Mouse (Mus musculus) right cerebral cortex, postnatal 10 days (tissue): ENCODE results near the gene Prrt1.

Experiments used
- DNase-seq, 2 experiments: peaks; one replicate each; pipeline ENCODE4 v3.0.0; 2021; ENCODE audit warnings: low spot score in 2 of 2

Gene Prrt1

DNA sequence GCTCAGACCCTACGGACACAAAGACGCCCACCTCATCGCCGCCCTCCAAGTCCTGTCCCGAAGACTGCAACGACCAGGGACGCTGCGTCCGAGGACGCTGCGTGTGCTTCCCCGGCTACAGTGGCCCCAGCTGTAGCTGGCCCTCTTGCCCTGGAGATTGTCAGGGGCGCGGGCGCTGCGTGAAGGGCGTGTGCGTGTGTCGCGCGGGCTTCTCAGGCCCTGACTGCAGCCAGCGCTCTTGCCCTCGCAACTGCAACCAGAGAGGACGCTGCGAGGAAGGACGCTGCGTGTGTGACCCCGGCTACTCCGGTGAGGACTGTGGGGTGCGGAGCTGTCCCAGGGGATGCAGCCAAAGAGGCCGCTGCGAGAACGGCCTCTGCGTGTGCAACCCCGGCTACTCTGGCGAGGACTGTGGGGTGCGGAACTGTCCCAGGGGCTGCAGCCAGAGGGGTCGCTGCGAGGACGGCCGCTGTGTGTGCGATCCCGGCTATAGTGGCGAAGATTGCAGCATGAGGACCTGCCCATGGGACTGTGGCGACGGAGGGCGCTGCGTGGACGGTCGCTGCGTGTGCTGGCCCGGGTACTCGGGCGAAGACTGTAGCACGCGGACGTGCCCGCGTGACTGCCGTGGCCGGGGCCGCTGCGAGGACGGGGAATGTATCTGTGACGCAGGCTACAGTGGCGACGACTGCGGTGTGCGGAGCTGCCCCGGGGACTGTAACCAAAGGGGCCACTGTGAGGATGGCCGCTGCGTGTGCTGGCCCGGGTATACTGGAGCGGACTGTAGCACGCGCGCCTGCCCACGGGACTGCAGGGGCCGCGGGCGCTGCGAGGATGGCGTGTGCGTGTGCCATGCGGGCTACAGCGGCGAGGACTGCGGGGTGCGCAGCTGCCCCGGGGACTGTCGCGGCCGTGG, 42.1 kb downstream of the Prrt1 start:
- DNase-seq, result no peak

DNA sequence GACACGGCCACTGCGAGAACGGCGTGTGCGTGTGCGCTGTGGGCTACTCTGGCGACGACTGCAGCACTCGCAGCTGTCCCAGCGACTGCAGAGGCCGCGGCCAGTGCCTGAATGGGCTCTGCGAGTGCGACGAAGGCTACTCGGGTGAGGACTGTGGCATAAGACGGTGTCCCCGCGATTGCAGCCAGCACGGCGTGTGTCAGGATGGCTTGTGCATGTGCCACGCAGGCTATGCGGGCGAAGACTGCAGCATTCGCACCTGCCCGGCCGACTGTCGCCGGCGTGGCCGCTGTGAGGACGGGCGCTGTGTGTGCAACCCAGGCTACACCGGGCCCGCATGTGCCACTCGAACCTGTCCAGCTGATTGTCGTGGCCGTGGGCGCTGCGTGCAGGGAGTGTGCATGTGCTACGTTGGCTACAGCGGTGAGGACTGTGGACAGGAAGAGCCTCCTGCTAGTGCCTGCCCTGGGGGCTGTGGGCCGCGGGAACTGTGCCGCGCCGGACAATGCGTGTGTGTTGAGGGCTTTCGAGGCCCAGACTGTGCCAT, 43.0 kb downstream of the Prrt1 start:
- no peak for DNase-seq

DNA sequence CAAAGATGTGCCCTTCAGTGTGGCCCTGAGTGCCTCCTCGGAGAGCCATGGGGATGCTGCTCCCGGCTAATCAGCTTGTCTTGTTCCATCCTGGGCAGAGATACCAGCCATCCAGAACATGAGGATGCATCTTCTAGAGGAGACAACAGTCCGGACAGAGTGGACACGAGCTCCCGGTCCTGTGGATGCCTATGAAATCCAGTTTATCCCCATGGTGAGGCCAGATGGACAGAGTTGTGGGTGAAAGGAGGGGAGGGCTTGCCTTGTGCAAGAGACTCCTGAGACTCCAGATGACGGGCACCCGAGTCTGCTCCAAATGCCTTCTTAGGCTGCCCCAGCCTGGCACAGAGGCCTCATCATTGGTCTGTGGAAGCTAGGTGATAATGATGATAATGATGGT, 43.8 kb downstream of the Prrt1 start:
- no peak for DNase-seq

DNA sequence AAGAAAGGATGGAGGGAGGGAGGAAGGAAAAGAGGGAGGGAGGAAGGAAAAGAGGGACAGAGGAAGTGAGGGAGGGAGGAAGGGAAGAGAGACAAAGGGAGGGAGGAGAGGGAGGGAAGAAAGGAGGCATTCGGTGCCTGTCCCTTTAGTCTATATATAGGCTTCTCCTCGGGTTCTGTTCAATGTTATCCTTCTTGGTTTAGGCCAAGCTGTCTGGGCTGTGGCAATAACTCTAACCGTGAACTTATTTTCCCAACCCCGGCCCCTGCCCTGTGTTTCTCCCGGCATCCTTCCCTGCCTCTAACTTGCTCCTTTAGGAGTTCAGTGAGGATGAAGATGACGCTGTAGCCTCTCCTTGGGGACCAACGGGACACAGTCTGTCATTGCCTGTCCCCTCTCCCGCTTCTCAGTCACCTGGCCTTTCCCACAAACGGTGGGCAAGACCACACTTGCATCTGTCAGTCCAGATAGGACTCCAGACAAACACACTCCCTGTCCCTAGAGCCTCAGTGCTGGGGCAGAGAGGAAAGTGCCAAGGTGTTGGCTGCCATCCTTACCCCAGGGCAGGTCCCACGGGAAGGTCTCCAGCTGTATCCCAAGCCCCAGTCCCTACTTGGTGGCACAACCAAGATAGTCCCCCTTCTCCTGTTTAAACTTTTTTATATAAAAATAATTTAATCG, 45.3 kb downstream of the Prrt1 start:
- DNase-seq, result no peak

DNA sequence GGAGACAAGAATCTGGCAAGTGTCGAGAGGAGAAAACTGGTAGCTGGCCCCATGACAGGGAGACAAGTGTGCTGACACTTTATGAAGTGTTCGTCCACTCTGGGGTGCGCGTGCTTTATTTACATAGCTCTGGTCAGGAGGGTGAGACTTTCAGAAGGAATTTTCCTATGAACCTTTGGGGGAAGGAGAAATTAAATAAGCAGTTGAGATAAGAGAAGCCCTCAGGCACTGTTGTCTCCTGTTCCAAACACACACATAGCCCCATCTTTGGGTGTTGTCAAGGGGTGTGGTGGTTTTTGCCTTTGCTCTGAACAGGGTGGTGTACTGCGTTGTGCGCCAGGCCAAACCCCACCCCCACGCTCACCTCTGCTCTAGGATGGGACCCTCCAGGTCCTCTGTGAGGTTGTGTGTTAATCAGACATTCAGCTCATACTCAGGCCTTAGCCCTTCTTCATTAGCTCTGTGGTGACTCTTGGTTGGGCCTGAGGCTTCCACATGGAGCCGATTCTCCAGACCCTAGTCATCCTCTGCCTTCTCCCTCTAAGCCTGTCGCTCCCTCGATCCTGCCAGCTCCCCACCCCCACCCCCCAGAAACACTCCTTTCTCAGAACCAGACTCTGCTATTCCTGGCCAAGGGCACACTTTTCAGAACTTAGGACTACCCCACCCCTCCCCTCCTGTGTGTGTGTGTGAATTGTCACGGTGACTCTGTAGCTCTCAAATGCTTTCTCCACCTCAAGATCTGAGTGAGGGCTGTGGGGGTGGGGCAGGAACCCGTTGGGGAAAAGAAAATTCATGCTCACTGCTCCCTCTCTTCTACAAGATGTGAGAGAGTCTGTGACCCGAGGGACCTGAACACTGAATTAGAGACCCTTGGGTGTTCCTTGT, 46.1 kb downstream of the Prrt1 start:
- no peak for DNase-seq

DNA sequence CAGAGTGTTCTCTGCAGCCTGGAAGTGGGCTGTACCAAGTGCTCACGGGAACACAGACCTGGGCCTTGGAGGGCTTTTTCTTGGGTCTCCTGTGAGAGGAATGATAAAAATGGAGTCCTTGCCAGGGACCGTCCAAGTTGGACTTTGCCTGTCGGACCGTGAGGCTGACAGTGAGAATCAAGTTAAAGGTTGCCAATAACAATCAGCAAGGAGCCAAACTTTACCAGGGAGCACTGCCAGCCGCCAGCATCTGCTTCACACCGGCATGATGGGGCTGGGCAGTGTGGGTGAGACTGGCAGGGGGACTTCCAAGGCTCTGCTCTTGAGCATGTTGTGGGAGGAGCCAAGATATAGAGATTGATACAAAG, 46.7 kb downstream of the Prrt1 start:
- no peak for DNase-seq

DNA sequence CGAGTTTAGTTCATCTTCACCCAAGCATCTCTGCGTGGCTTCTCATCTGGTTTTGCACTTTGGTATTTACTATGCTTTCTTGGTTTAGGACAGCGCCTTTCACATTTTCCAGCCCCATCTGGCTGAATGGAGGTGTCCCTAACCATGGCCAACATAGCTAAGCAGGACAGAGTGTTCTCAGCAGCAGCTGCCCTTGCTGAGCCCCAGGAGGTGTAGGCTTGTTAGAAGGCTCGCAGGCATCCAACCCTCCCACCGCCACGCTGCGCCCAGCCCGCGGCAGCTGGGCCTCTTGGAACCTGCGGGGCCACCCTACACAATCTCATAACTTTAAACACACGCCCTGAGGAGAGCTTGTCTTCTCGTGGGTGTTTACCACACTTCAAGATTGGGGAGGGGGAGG, 47.3 kb downstream of the Prrt1 start:
- DNase-seq, result no peak

DNA sequence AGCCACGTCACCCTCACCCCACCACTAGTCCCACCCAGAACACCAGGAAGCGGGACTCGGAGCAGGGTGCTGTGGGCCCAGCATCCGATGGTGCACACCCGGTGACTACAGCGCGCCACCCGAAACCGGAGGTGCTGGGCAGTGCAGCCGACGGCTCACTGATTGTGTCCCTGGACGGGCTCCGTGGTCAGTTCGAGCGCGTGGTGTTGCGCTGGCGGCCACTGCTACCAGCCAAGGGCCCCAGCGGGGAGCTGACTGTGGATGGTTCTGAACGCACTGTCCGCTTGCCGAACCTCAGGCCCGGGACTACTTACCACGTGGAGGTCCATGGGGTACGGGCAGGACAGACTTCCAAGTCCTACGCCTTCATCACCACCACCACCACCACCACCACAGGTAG, 50.9 kb downstream of the Prrt1 start:
- no peak for DNase-seq

DNA sequence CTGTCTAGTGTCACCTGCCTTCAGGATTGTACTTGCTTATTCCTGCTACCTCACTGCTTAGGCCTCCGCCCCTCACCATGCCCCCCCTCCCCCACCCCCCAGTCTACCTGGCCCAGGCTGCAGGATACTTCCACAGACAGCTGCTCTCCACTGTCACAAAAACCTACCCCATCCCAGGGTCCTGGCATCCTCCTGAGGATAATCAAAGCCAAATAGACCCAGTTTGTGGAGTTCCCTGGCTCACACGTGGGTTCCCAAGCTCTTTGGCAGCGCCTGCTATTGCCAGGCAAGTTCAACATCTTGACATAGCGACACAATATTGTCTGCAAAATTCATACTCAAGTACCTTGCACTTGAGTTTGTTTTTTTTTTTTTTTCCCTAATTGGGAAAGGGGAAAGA, 51.3 kb downstream of the Prrt1 start:
- no peak for DNase-seq

DNA sequence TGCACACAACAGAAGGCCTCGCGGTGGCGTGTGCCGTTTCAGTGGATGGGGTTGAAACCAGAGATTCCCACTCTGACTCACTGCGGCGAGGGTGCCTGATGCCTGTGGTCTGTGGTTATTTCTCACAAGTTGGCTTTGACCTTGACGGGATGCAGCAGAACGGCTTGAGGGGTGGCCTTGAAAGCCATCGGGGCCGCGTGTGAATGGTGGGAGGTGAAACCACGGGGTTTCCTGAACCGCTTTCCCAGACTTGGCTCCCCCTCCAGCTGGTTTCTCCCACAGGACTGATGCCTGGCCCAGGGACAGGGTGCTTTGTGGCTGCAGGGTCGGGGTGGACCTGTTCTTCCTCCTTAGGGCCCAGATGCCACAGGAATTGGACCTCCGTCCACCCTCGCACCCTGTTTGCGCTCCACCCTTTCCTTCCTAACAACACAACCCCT, 51.8 kb downstream of the Prrt1 start:
- DNase-seq, result no peak

DNA sequence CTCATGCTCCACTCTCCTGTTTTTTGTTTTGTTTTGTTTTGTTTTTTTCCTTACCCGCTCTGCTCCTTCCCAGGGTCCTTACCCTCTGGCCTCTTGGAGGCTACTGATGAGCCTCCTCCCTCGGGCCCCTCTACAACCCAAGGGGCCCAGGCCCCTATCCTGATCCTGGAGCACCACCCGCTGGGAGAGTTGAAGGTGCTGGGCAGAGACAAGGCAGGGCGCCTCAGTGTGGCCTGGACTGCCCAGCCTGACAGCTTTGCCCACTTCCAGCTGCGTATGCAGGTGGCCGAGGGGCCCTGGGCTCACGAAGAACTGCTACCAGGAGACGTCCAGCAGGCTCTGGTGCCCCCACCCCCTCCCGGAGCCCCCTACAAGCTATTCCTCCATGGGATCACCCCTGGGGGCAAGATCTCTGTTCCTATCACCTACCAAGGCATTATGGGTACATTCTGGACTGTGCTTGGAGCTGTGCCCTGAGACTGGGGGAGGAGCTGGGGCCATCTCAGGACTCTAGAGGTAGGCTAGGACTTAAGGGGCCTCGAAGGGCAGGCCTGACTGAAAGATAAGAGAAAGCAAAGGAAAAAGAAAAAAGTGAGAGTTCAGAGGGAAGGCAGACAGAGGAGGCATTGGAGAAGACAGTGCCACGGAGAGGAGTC, 52.7 kb downstream of the Prrt1 start:
- DNase-seq, result no peak
